Mouse (Mus musculus): Measurements from ENCODE around the gene Grhl1.
"Not testable (repeated sequence)": the region's sequence is repeated elsewhere in the genome, so short reads cannot be mapped to it uniquely, and the experiment has no call there.

Gene Grhl1

GRCm38 (mm10) chr12:24590371-24590770 lies 18.3 kb downstream of the Grhl1 start:
- no peak for DNase-seq (ENCODE audit: low spot score)

- no peak for DNase-seq (ENCODE audit: low spot score)
Observed at GRCm38 (mm10) chr12:24592055-24592454, 20.0 kb downstream of the Grhl1 start.

GRCm38 (mm10) chr12:24592956-24593672 lies 21.0 kb downstream of the Grhl1 start:
- DNase-seq (ENCODE audit: low spot score): no peak

GRCm38 (mm10) chr12:24597376-24597775 lies 25.3 kb downstream of the Grhl1 start:
- DNase-seq (ENCODE audit: low spot score): no peak

GRCm38 (mm10) chr12:24599366-24599895 lies 27.3 kb downstream of the Grhl1 start:
- DNase-seq (ENCODE audit: low spot score): no peak

GRCm38 (mm10) chr12:24600074-24600473 lies 28.0 kb downstream of the Grhl1 start:
- DNase-seq (ENCODE audit: low spot score): no peak

GRCm38 (mm10) chr12:24600806-24601205 lies 28.7 kb downstream of the Grhl1 start:
- DNase-seq (ENCODE audit: low spot score): no peak

- DNase-seq (ENCODE audit: low spot score): no peak
Observed at GRCm38 (mm10) chr12:24603266-24603665, 31.2 kb downstream of the Grhl1 start.

GRCm38 (mm10) chr12:24606166-24606565 lies 34.1 kb downstream of the Grhl1 start:
- no peak for DNase-seq (ENCODE audit: low spot score)

GRCm38 (mm10) chr12:24612591-24612990 lies 40.5 kb downstream of the Grhl1 start:
- DNase-seq (ENCODE audit: low spot score): no peak

GRCm38 (mm10) chr12:24614452-24615075 lies 42.5 kb downstream of the Grhl1 start:
- DNase-seq (ENCODE audit: low spot score): no peak

GRCm38 (mm10) chr12:24615140-24615539 lies 43.1 kb downstream of the Grhl1 start:
- DNase-seq (ENCODE audit: low spot score): no peak

GRCm38 (mm10) chr12:24619436-24619835 lies 47.4 kb downstream of the Grhl1 start:
- DNase-seq (ENCODE audit: low spot score): no peak

- no peak for DNase-seq (ENCODE audit: low spot score)
Observed at GRCm38 (mm10) chr12:24623486-24624251, 51.6 kb downstream of the Grhl1 start.

GRCm38 (mm10) chr12:24626401-24626800 lies 54.3 kb downstream of the Grhl1 start:
- no peak for DNase-seq (ENCODE audit: low spot score)

- DNase-seq (ENCODE audit: low spot score): no peak
Observed at GRCm38 (mm10) chr12:24627215-24627614, 55.1 kb downstream of the Grhl1 start.

GRCm38 (mm10) chr12:24630220-24630619 lies 58.1 kb downstream of the Grhl1 start:
- DNase-seq (ENCODE audit: low spot score): no peak

- no peak for DNase-seq (ENCODE audit: low spot score)
Observed at GRCm38 (mm10) chr12:24632404-24632803, 60.3 kb downstream of the Grhl1 start.

GRCm38 (mm10) chr12:24633753-24634191 lies 61.7 kb downstream of the Grhl1 start:
- DNase-seq (ENCODE audit: low spot score): no peak

GRCm38 (mm10) chr12:24634212-24634611 lies 62.1 kb downstream of the Grhl1 start:
- no peak for DNase-seq (ENCODE audit: low spot score)

- no peak for DNase-seq (ENCODE audit: low spot score)
Observed at GRCm38 (mm10) chr12:24634648-24635047, 62.6 kb downstream of the Grhl1 start.

- not testable (repeated sequence) for DNase-seq (ENCODE audit: low spot score)
Observed at GRCm38 (mm10) chr12:24638787-24639186, 66.7 kb downstream of the Grhl1 start.

- DNase-seq (ENCODE audit: low spot score): no peak
Observed at GRCm38 (mm10) chr12:24642370-24642802, 70.3 kb downstream of the Grhl1 start.
